Mouse (Mus musculus) liver, postnatal 0 days (tissue): ENCODE data around the gene Taf4.

Source experiments
- CTCF ChIP-seq: sonication (generic); IDR thresholded peaks from 2 replicates; pipeline ENCODE4 v1.5.1; 2016; ENCODE audit warnings: antibody characterized with exemption, low read depth
- EP300 ChIP-seq: IDR thresholded peaks from 2 replicates; pipeline ENCODE4 v1.6.1; 2016; ENCODE audit warnings: antibody characterized with exemption, low read depth, mild to moderate bottlenecking

GRCm38 (mm10) chr2:180011370-180011769 lies 34.9 kb upstream of the Taf4 start:
- no peak for TF ChIP-seq CTCF
- no peak for TF ChIP-seq EP300
